Mouse (Mus musculus): ENCODE measurements around the gene Gm49027.
A peak's percentile ranks its signal among the peaks of the same experiment; 100 is the strongest.
"Not testable (repeated sequence)": the region's sequence is repeated elsewhere in the genome, so short reads cannot be mapped to it uniquely, and the experiment has no call there.

Gene Gm49027

GRCm38 (mm10) chr5:123525281-123525680 lies at the start of gene Gm49027:
Gene Gm49027, minus strand, starts transcription at chr5:123525488.
- no peak for DNase-seq (ENCODE audit: low spot score in 2 of 2)

GRCm38 (mm10) chr5:123573362-123573761 lies 48.1 kb upstream of the Gm49027 start:
- no peak for DNase-seq (ENCODE audit: low spot score in 2 of 2)

- DNase-seq (ENCODE audit: low spot score in 2 of 2), result peak; percentile 95
Measured at GRCm38 (mm10) chr5:123572357-123573186, 47.3 kb upstream of the Gm49027 start, which contains the start of gene Vps33a. Gene Vps33a, minus strand, starts transcription at chr5:123573038.

GRCm38 (mm10) chr5:123561128-123561527 lies 35.8 kb upstream of the Gm49027 start:
- no peak for DNase-seq (ENCODE audit: low spot score in 2 of 2)

- DNase-seq (ENCODE audit: low spot score in 2 of 2), result no peak
Measured at GRCm38 (mm10) chr5:123559588-123559987, 34.3 kb upstream of the Gm49027 start.

GRCm38 (mm10) chr5:123556451-123556850 lies 31.2 kb upstream of the Gm49027 start:
- no peak for DNase-seq (ENCODE audit: low spot score in 2 of 2)

GRCm38 (mm10) chr5:123555693-123556092 lies 30.4 kb upstream of the Gm49027 start:
- DNase-seq (ENCODE audit: low spot score in 2 of 2), result no peak

GRCm38 (mm10) chr5:123533801-123534200 lies 8.5 kb upstream of the Gm49027 start:
- no peak for DNase-seq (ENCODE audit: low spot score in 2 of 2)

GRCm38 (mm10) chr5:123530056-123530455 lies 4.8 kb upstream of the Gm49027 start:
- DNase-seq (ENCODE audit: low spot score in 2 of 2), result no peak

GRCm38 (mm10) chr5:123528641-123529040 lies 3.4 kb upstream of the Gm49027 start:
- no peak for DNase-seq (ENCODE audit: low spot score in 2 of 2)

GRCm38 (mm10) chr5:123525916-123526495 lies 718 bp upstream of the Gm49027 start:
- DNase-seq (ENCODE audit: low spot score in 2 of 2), result no peak

- DNase-seq (ENCODE audit: low spot score in 2 of 2), result no peak
Measured at GRCm38 (mm10) chr5:123524393-123524750, 916 bp downstream of the Gm49027 start.

GRCm38 (mm10) chr5:123523692-123524392 lies 1.4 kb downstream of the Gm49027 start, which contains the start of gene Diablo:
Gene Diablo, minus strand, starts transcription at chr5:123524176.
- DNase-seq (ENCODE audit: low spot score in 2 of 2), result peak; percentile 95 to 98

GRCm38 (mm10) chr5:123522166-123522565 lies 3.1 kb downstream of the Gm49027 start:
- DNase-seq (ENCODE audit: low spot score in 2 of 2), result no peak

- no peak for DNase-seq (ENCODE audit: low spot score in 2 of 2)
Measured at GRCm38 (mm10) chr5:123521621-123522020, 3.7 kb downstream of the Gm49027 start.

GRCm38 (mm10) chr5:123520666-123521065 lies 4.6 kb downstream of the Gm49027 start:
- DNase-seq (ENCODE audit: low spot score in 2 of 2), result no peak

GRCm38 (mm10) chr5:123514871-123515270 lies 10.4 kb downstream of the Gm49027 start:
- DNase-seq (ENCODE audit: low spot score in 2 of 2), result no peak

GRCm38 (mm10) chr5:123512102-123512501 lies 13.2 kb downstream of the Gm49027 start:
- no peak for DNase-seq (ENCODE audit: low spot score in 2 of 2)

- not testable (repeated sequence) for DNase-seq (ENCODE audit: low spot score in 2 of 2)
Measured at GRCm38 (mm10) chr5:123511426-123511825, 13.9 kb downstream of the Gm49027 start.

GRCm38 (mm10) chr5:123510160-123510559 lies 15.1 kb downstream of the Gm49027 start, which contains the start of gene B3gnt4:
Gene B3gnt4, plus strand, starts transcription at chr5:123510460.
- no peak for DNase-seq (ENCODE audit: low spot score in 2 of 2)

GRCm38 (mm10) chr5:123508921-123509320 lies 16.4 kb downstream of the Gm49027 start:
- DNase-seq (ENCODE audit: low spot score in 2 of 2), result no peak
